Mouse (Mus musculus) left cerebral cortex, postnatal 14 days (tissue): ENCODE results near the gene Ypel2. TPM values are rescaled to one million over a fixed set of nuclear protein-coding genes. Genes with fewer than 3 reads are reported as not detected.

Source experiments
- DNase-seq, 2 experiments: peaks; one replicate each; pipeline ENCODE4 v3.0.0; 2021 to 2022; ENCODE audit warnings: low spot score in 2 of 2, mixed read lengths in 1 of 2
- intact Hi-C: fragments of 180-260 bp; cut with DNase I; formaldehyde crosslinking; loops from one replicate; pipeline ENCODE4 v1.15.1; 2025
- total RNA-seq, 2 experiments: library from RNA; stranded (reverse); gene quantifications; 2 replicates each; pipeline ENCODE4 v1.2.3; 2021

The Ypel2 gene
- total RNA-seq, 2 experiments from 2014 or later = 37.9 to 41.1 TPM

DNA sequence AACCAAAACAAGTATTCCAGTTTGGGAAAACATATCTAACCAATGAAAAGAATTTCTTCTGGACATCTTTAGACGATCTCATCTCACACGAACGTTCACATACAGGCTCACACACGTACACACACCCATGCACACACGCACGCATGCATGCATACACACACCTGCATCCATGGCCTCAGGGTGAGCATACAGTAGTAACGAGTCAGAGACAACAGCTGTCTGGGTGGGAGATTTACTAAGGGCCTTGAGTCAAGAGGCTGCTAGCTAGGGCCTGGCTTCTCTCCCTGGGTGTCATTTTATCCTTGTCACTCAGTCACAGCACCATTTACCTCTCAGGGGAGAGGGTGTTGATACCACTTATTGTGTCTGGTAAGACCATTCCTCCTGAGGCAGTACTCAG, 74.0 kb downstream of the Ypel2 start:
- no peak for DNase-seq
- intact Hi-C loops = no loop called here

DNA sequence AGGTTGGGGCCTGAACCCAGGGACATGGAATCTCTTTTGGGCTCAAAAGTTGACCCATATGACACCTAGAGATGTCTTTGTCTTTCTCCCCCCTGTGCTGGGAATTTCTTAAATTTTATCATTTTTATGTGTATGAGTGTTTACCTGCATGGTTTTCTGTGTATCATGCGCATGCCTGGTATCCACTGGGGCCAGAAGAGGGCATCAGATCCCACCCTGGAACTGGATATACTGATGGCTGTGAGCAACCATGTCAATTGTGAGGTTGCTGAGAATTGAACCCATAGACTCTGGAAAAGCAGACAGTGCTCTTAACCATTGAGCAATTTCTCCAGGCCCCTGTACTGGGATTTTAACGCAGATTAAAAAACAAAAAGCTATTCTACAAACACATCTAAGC, 76.0 kb downstream of the Ypel2 start:
- DNase-seq = no peak
- intact Hi-C loops = no loop called here

DNA sequence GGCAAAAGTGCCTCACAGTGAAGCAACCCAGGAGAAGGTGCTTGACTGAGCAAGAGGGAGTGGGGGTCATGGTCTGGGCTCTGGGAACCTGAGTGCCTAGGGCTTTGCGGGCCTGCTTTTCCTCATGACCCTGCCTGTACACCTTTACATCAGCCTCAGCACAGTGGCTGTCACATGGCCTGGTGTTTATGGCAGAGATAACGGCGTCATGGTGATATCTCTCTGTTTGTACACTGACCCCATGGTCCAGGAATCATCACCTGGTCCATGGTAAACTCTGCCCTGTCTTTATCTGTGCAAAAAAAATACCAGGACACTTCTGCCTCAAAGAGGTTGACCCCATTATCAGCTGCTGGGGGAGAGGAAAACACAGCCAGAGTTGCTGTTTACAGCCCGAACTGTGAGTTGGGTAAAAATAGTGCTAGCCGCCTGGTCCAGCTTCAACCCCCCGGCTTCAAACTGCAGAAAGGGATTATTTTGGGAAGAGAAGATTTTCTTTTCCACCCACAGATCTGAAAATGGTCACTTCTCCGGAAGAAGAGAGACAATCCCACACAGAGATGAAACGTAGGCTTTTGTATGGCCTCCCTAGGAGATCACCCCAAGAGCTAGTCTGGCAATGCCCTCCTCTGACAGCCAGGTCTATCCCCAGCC, 76.8 kb downstream of the Ypel2 start:
- no peak for DNase-seq
- intact Hi-C loops = no loop called here

DNA sequence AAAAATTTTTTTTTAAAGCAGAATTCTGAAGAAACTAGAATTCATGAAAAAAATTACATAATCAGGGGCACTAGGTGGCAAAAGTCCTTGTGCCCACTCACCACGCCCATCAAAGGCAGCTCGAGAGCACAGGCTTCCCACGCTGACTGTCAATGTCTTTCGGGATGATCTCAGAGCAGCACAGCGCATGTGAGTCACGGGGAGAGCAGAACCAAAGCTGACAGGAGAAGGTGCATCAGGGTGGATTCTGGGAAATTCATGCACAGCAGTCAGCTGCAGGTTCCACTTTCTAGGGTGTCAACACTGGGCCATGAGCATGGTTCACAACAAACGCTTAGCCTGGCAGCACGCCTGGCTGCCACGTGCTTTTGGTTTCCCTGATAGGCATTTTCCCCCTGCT, 79.2 kb downstream of the Ypel2 start:
- intact Hi-C loops = no loop called here
- peak; percentile 58 to 66 for DNase-seq

DNA sequence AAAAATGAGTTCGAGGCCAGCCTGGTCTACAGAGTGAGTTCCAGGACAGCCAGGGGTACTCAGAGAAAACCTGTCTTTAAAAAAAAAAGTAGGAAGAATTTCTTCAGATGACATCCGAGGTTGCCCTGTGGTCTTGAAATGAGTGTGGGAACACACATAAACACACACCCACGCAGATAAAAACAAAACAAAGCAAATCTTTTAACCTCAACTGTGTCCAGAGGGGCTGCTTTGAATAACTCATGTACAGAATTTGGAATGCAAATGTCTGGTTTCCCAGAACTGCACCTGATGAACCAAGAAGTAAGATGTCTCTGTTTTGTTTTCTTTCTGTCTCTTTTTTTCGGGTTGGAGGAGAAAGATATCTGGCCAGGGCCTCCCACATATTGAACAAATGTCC, 83.3 kb downstream of the Ypel2 start:
- intact Hi-C loops = no loop called here
- DNase-seq = no peak

DNA sequence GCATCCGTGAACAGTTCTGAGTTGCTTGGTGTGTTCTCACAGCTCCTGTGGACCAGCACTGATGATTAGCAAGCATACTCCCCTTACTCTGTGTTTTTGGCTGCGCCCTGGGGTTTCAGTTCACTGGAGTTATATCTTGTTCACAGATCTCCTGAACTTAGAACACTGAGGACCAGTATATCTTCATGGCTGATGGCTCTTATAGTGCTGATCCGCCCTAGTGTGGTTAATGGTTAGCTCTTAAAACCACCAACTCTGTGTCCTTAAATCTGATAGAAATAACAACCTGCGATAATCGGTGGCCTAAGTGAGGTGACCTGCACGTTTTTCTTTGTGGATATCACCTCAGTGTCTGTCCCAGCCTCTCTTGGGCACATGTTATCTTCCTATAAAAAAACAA, 84.5 kb downstream of the Ypel2 start:
- no peak for DNase-seq
- intact Hi-C loops = no loop called here

DNA sequence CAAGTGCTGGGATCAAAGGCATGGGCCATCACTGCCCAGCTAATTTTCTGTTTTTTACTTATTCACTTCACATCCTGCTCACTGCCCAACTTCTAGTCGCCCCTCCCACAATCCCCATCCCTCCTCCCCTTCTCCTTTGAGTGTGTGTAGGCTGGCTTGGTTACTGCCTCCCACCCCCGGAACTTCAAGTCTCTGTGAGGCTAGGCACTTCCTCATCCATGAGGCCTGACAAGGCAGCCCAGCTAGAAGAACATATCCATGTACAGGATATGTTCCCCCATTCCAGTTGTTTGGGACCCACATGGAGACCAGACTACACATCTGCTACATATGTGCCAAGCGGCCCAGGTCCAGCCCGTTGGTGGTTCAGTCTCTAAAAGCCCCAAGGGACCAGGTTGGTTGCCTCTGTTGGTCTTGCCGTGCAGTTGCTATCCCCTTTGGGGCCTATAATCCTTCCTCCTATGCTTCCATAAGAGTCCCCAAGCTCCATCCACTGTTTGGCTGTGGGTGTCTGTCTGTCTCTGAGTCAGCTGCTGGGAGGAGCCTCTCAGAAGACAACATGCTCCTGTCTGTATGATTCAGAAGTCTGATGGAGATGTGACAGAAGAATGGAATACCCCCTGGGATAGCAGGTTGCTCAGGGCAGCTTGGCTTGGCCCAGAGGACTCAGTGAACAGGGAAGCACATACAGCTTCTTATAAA, 85.5 kb downstream of the Ypel2 start:
- DNase-seq = no peak
- intact Hi-C loops = no loop called here

DNA sequence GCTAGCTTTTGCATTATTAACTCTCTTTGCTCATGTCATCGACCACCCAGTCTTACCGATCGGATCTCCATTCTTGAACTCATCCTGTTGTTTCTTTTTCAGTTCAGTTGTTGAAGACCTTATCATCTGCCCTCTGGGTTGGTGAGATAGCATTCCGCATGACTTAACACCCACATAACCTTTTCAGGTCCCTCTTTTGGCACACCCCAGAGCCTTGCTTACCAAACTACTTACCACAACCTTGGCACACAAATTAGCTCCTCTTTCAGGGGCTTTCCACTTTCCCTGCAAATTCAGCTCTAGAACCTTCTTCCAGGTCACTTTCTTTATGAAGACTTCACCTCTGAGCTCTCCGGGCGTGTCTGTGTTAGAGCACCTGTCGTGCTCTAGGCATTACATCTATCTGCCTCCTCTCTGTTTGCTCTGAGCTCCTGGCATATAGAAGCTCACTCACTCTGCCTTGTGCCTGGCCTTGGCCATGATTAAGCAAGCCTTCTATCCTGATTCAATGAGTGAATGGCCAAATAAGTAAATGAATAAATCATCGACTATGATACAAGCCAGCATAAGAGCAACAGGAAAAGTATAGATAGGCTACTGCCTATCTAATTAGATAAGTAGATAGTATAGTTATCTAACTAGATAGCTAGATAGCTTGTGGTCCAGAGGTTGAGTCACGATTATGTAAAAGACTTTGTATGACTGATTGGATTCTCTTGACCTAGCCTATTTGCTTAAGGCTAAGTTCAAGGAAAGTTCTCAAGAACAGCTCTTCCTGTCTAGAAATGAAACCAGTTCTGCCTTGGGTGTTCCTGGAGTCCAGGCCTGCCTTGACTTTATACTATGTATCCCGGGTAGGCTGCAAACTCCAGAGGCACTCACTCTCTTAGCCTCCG, 86.5 kb downstream of the Ypel2 start:
- DNase-seq = no peak
- intact Hi-C loops = no loop called here

DNA sequence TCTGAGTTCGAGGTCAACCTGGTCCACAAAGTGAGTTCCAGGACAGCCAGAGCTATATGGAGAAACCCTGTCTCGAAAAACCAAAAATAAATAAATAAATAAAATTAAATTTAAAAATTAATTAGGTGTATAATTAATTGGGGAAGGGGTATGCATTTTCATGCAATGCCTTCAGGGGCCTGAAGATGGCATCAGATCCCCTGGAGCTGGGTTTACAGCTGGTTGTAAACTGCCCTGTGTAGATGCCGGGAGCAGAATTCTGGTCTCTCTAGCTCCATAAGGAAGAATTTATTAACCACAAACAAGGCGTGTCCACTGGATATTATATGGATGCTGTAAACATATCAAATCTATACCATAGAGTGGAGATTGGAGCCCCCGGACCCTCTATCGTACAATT, 87.2 kb downstream of the Ypel2 start:
- DNase-seq = no peak
- intact Hi-C loops = no loop called here

DNA sequence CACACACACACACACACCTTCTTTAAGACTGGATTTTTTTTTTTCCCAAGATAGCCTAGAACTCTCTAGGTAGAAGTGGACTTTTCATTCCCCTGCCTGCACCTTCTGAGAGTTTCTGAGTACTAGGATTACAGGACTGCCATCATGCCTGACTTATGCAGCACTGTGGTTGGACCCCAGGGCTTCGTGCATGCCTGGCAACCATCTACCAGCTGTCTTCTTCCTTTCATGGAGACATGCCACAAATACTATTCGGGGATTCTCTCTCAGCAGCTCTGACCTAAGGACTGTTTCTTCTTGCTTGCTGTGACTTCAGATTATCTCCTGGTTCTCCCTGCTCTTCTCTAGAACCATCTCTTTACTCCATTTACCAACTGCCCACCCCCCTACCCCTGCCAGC, 88.2 kb downstream of the Ypel2 start:
- intact Hi-C loops = no loop called here
- no peak for DNase-seq

DNA sequence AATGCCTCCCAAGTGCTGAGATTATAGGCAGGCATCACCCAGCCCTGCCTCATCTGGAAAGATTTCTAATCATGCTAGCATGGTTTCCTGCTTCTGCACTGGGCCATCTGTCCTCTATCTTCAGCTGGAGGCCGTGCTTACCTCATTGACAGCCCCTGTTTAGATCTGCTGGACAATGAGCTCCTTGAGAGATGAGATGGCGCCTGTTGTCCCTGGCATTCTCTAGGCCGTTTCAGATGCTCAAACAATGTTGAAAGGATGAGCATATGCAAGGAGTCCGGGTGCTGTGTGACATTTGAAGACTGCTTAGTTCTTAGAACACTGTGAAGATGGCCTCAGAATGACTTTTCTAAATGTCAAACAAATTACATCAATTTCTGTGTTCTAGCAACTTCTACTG, 88.8 kb downstream of the Ypel2 start:
- no peak for DNase-seq
- intact Hi-C loops = no loop called here

DNA sequence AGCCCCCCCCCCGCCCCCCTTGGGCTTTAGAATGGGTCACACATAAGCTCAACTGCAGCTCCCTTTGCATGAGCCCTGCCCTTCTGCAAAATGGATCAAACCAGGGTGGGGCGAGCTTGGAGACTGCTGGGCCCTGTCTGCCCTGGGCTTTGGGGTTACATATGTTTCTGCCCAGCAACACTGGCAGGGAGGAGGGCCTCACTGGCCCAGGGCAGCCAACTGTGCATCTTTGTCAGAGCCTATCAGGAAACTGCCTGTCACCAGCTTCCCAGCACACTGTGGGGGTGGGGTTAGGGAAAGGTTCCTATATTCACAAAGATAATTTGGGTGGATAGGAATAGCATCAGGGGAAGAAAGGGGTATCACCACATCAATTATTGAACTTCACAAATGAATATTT, 95.1 kb downstream of the Ypel2 start:
- intact Hi-C loops = loop anchor here (10.0 kb wide), 1 partner anchor 96 kb away; the partner anchor contains the start of gene Ypel2
- no peak for DNase-seq

DNA sequence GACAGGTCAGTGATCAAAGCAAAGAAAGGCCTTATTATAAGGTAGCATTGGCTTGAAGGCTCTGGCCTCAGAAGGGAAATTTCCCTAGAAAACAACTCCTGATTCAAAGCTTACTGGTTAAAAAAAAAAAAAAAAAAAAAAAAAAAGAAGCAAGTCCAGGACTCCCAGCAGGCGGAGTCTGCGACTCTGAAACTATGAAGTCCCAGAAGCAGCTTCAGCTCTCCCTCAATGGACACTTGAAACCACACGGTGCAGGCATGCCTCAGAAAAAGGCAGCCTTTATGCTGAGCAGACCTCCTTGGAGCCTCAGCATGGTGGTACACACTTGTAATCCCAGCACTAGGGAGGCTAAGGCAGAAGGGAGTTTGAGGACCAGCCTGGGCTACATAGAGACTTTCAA, 97.9 kb downstream of the Ypel2 start:
- intact Hi-C loops = loop anchor here (10.0 kb wide), 1 partner anchor 99 kb away; the partner anchor contains the start of gene Ypel2
- DNase-seq = no peak

DNA sequence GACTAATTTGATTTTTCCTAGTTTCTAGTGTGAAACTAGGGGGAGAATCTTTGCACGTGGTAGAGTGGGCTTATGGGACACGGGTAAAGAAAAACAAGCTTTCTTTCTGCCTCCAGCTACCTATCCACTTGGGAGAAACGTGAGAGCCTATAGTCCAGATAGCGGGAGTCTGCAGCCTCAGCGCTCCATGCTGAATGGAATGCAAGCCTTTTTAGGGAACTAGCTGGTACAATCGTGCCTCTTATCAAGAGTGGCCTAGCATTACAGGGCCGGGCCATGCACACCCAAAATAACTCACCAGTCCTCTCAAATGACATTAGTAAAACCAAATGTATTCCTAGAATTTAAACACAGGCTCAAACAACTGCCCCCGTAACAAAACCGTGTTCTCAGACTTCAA, 98.4 kb downstream of the Ypel2 start:
- intact Hi-C loops = loop anchor here (10.0 kb wide), 1 partner anchor 100 kb away; the partner anchor contains the start of gene Ypel2
- DNase-seq = no peak

DNA sequence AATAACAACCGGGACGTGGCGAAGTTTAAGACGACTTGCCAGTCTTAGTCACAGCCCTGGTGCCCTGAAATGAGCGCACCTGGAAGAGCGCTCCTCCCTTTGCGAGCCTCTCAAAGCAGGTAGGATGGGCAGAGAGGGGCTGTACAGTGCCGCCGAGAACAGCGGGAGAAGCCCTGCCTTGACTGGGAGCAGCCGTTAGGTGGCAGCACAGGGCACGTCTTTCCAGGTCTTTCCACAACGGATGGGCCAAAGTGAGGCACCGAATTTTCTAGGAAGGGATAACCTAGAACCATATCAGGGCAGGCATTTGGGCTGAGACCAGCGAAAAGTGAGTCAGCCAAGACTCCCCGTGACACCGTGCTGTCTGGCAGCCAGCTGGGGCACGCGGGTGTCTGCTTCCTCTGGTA, 99.3 kb downstream of the Ypel2 start:
- peak; percentile 85 to 91 for DNase-seq
- intact Hi-C loops = loop anchor here (10.0 kb wide), 1 partner anchor 101 kb away; the partner anchor contains the start of gene Ypel2

DNA sequence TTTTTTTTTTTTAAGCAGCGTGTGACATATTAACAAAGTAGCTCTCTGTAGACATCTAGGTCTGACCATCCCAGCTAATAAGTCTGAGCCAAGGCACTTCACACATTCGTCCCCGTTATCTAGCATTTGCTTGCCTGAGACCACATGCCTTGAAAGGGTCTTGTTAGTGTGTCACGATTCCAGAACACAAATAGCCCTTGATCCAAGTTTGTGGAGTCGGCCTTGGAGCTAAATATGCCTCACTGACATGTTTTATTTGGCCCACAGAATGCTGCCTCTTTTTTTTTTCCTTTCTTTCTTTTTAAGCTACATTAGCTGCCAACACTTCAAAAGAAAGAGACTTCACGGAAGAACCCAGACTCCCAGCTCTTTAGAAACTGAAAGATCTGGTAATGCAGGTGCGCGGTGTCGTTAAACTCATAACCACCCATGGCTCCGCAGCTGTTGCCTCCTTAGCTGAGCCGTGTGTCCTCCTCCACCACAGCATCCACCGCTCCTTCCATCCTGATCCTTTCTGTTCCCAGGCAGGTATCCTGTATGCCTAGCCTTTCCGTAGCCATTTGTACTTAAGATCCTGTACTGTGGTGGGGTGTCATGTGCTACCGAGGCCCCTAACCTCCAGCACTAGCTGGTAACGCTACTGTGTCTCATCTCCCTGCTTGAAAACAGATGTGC, 100.4 kb downstream of the Ypel2 start:
- intact Hi-C loops = loop anchor here (10.0 kb wide), 1 partner anchor 102 kb away; the partner anchor contains the start of gene Ypel2

More for the DNA sequence above, 100.4 kb downstream of the Ypel2 start:
- DNase-seq = no peak
